Mouse (Mus musculus) midbrain, embryonic 16.5 days (tissue): ENCODE results near the gene Rapgefl1. TPM values are rescaled to one million over a fixed set of nuclear protein-coding genes. Genes with fewer than 3 reads are reported as not detected.

Experiments
- ATAC-seq: fragments of 200-750 bp; cut with Nextera tagmentation; 2 replicates; pipeline ENCODE4 v1.8.0; 2017; ENCODE audit warnings: moderate TSS enrichment
- H3K27ac ChIP-seq: fragments of 300-500 bp; sonication (generic); 2 replicates; pipeline ENCODE4 v1.5.1; 2014; ENCODE audit warnings: mild to moderate bottlenecking, low read length, mixed read lengths
- H3K27me3 ChIP-seq: fragments of 300-500 bp; sonication (generic); 2 replicates; pipeline ENCODE4 v1.6.1; 2014; ENCODE audit warnings: low read depth, low read length, mixed read lengths; ENCODE audit not compliant: control insufficient read depth, insufficient read depth
- H3K36me3 ChIP-seq: fragments of 300-500 bp; sonication (generic); 2 replicates; pipeline ENCODE4 v1.6.1; 2014; ENCODE audit warnings: mild to moderate bottlenecking, low read length, moderate library complexity, mixed read lengths; ENCODE audit not compliant: control insufficient read depth, insufficient read depth
- H3K4me1 ChIP-seq: fragments of 300-500 bp; sonication (generic); 2 replicates; pipeline ENCODE4 v1.6.1; 2014; ENCODE audit warnings: mild to moderate bottlenecking, low read length, mixed read lengths; ENCODE audit not compliant: control insufficient read depth, insufficient read depth
- H3K4me2 ChIP-seq: fragments of 300-500 bp; sonication (generic); 2 replicates; pipeline ENCODE4 v1.6.1; 2014; ENCODE audit warnings: mild to moderate bottlenecking, low read length, mixed read lengths
- H3K4me3 ChIP-seq: fragments of 300-500 bp; sonication (generic); 2 replicates; pipeline ENCODE4 v1.5.1; 2014; ENCODE audit warnings: low read depth, mild to moderate bottlenecking, low read length, moderate library complexity, mixed read lengths
- H3K9ac ChIP-seq: fragments of 300-500 bp; sonication (generic); 2 replicates; pipeline ENCODE4 v1.6.1; 2014; ENCODE audit warnings: low read depth, low read length, mixed read lengths
- H3K9me3 ChIP-seq: fragments of 300-500 bp; sonication (generic); replicated peaks from 2 replicates; pipeline ENCODE4 v1.6.1; 2014; ENCODE audit warnings: mild to moderate bottlenecking, low read length, mixed read lengths; ENCODE audit not compliant: control insufficient read depth, poor library complexity, severe bottlenecking
- WGBS: fragments of 180-500 bp; shearing (Covaris S2); extraction: QIAGEN DNeasy Blood & Tissue Kit; methylation state at CpG from one replicate; pipeline ENCODE4 v1.1.7; 2014; 5-methylcytosine and 5-hydroxymethylcytosine counted together
- polyA plus RNA-seq: library from polyadenylated mRNA; unstranded; fragments of >200 nt; fragmentation: Nextera tagmentation; extraction: Ambion mirVana; gene quantifications from 2 replicates; pipeline ENCODE4 v1.2.1, GENCODE M21; 2015

The Rapgefl1 gene
- polyA plus RNA-seq, 1 experiment from 2014 or later = 10.6 TPM

GRCm38 (mm10) chr11:98863028-98863750, 26.6 kb downstream of the Rapgefl1 start, which contains the start of gene Wipf2:
Gene Wipf2 (plus strand): TSS chr11:98863638.
- H3K27ac ChIP-seq = peak within 1 kb of the TSS; percentile 93
- H3K4me1 ChIP-seq = peaks cover 8% of the 10 kb centered on the region
- peak within 1 kb of the TSS; percentile 70 for H3K9ac ChIP-seq
- peaks cover 8% of the 10 kb centered on the region for H3K36me3 ChIP-seq
- peak within 1 kb of the TSS; percentile 67 for H3K4me3 ChIP-seq
- H3K4me2 ChIP-seq = peak within 1 kb of the TSS; percentile 69
- no peaks in the 10 kb centered on the region for H3K27me3 ChIP-seq
- WGBS = 7% methylated on average over 34 of the region's 41 CpGs
- no peaks in the 10 kb centered on the region for H3K9me3 ChIP-seq
- peak; percentile 89 for ATAC-seq

- Histone ChIP-seq H3K27ac (peak overlapping the region; percentile 93), H3K9me3 (no peaks in the 10 kb centered on the region), H3K4me1 (peaks cover 8% of the 10 kb centered on the region), H3K4me2 (peak overlapping the region; percentile 69), H3K9ac (peak overlapping the region; percentile 70), H3K27me3 (no peaks in the 10 kb centered on the region), H3K4me3 (peak overlapping the region; percentile 67), H3K36me3 (peaks cover 9% of the 10 kb centered on the region)
- WGBS = under 1% methylated on average over 29 of the region's 39 CpGs
- peak; percentile 76 for ATAC-seq
Observed at GRCm38 (mm10) chr11:98863751-98864429, 27.3 kb downstream of the Rapgefl1 start.

- no peaks in the 10 kb centered on the region for H3K9me3 ChIP-seq
- no peaks in the 10 kb centered on the region for H3K27me3 ChIP-seq
- ATAC-seq = no peak
- WGBS = 43% methylated on average over 12 of the region's 12 CpGs
- H3K4me2 ChIP-seq = no peak overlapping the region
- H3K36me3 ChIP-seq = peaks cover 9% of the 10 kb centered on the region
- no peak overlapping the region for H3K4me3 ChIP-seq
- H3K9ac ChIP-seq = no peak overlapping the region
- peaks cover 8% of the 10 kb centered on the region for H3K4me1 ChIP-seq
- no peak overlapping the region for H3K27ac ChIP-seq
Observed at GRCm38 (mm10) chr11:98867293-98867692, 30.7 kb downstream of the Rapgefl1 start.

- Histone ChIP-seq H3K9ac (no peak overlapping the region), H3K4me1 (no peaks in the 10 kb centered on the region; the same call in none of the 2 replicates), H3K4me3 (no peak overlapping the region), H3K27me3 (no peaks in the 10 kb centered on the region), H3K9me3 (no peaks in the 10 kb centered on the region), H3K27ac (no peak overlapping the region), H3K4me2 (no peak overlapping the region), H3K36me3 (peaks cover 9% of the 10 kb centered on the region)
- no peak for ATAC-seq
- WGBS = 91% methylated on average over 8 of the region's 8 CpGs
Observed at GRCm38 (mm10) chr11:98869906-98870305, 33.3 kb downstream of the Rapgefl1 start.

GRCm38 (mm10) chr11:98870791-98871190, 34.2 kb downstream of the Rapgefl1 start:
- Histone ChIP-seq H3K4me1 (no peaks in the 10 kb centered on the region; the same call in 1 of the 2 replicates), H3K4me2 (no peak overlapping the region), H3K27me3 (no peaks in the 10 kb centered on the region), H3K9me3 (no peaks in the 10 kb centered on the region), H3K27ac (no peak overlapping the region), H3K36me3 (peaks cover 9% of the 10 kb centered on the region), H3K9ac (no peak overlapping the region), H3K4me3 (no peak overlapping the region)
- WGBS = 78% methylated on average over 5 of the region's 5 CpGs
- no peak for ATAC-seq

GRCm38 (mm10) chr11:98871416-98871815, 34.8 kb downstream of the Rapgefl1 start:
- Histone ChIP-seq H3K4me3 (no peak overlapping the region), H3K9me3 (no peaks in the 10 kb centered on the region), H3K27ac (no peak overlapping the region), H3K36me3 (peaks cover 9% of the 10 kb centered on the region), H3K4me1 (no peaks in the 10 kb centered on the region; the same call in 1 of the 2 replicates), H3K4me2 (no peak overlapping the region), H3K9ac (no peak overlapping the region), H3K27me3 (no peaks in the 10 kb centered on the region)
- 59% methylated on average over 4 of the region's 4 CpGs for WGBS
- ATAC-seq = no peak

GRCm38 (mm10) chr11:98872040-98872439, 35.5 kb downstream of the Rapgefl1 start:
- H3K9ac ChIP-seq = no peak overlapping the region
- WGBS = 40% methylated on average over 4 of the region's 4 CpGs
- no peak overlapping the region for H3K4me3 ChIP-seq
- H3K27me3 ChIP-seq = no peaks in the 10 kb centered on the region
- H3K27ac ChIP-seq = no peak overlapping the region
- peaks cover 9% of the 10 kb centered on the region for H3K36me3 ChIP-seq
- H3K4me1 ChIP-seq = no peaks in the 10 kb centered on the region; the same call in 1 of the 2 replicates
- H3K9me3 ChIP-seq = no peaks in the 10 kb centered on the region
- H3K4me2 ChIP-seq = no peak overlapping the region
- no peak for ATAC-seq

GRCm38 (mm10) chr11:98873900-98874299, 37.3 kb downstream of the Rapgefl1 start:
- H3K4me1 ChIP-seq = no peaks in the 10 kb centered on the region
- no peak overlapping the region for H3K27ac ChIP-seq
- no peaks in the 10 kb centered on the region for H3K36me3 ChIP-seq
- H3K9me3 ChIP-seq = no peaks in the 10 kb centered on the region
- no peak overlapping the region for H3K4me3 ChIP-seq
- no peaks in the 10 kb centered on the region for H3K27me3 ChIP-seq
- no peak for ATAC-seq
- H3K9ac ChIP-seq = no peak overlapping the region
- H3K4me2 ChIP-seq = no peak overlapping the region
- WGBS = 95% methylated on average over 9 of the region's 9 CpGs

GRCm38 (mm10) chr11:98877001-98877400, 40.4 kb downstream of the Rapgefl1 start:
- no peaks in the 10 kb centered on the region for H3K27me3 ChIP-seq
- H3K27ac ChIP-seq = no peak overlapping the region
- H3K9me3 ChIP-seq = no peaks in the 10 kb centered on the region
- H3K4me2 ChIP-seq = no peak overlapping the region
- H3K4me3 ChIP-seq = no peak overlapping the region
- H3K4me1 ChIP-seq = no peaks in the 10 kb centered on the region
- no peak overlapping the region for H3K9ac ChIP-seq
- WGBS = 70% methylated on average over 9 of the region's 9 CpGs
- no peak for ATAC-seq
- no peaks in the 10 kb centered on the region for H3K36me3 ChIP-seq
